Mouse (Mus musculus) layer of hippocampus, postnatal 14 days (tissue): Measurements from ENCODE around the gene Map3k9. TPM values are rescaled to one million over a fixed set of nuclear protein-coding genes. Genes with fewer than 3 reads are reported as not detected.
A peak's percentile ranks its signal among the peaks of the same experiment; 100 is the strongest.

ENCODE experiments used
- DNase-seq, 2 experiments: peaks; one replicate each; pipeline ENCODE4 v3.0.0; 2021 to 2022; ENCODE audit warnings: low spot score in 2 of 2, mixed read lengths in 1 of 2
- long read RNA-seq, 2 experiments: library from polyadenylated mRNA; stranded (forward); transcript quantifications; one replicate each; pipeline ENCODE4 v2.0.0; 2021
- total RNA-seq, 2 experiments: library from RNA; stranded (reverse); gene quantifications; 2 replicates each; pipeline ENCODE4 v1.2.3; 2021

Map3k9 gene
- total RNA-seq = 10 to 100 TPM; 36.6 to 44.4 TPM
- long read RNA-seq, experiment 1, partial matches to known transcripts = 1 of 2 reads
- long read RNA-seq, experiment 1, other reads (novel, unspliced or antisense) = 0 of 2 reads
- long read RNA-seq, experiment 2, partial matches to known transcripts = 2 of 4 reads
- long read RNA-seq, experiment 2, other reads (novel, unspliced or antisense) = 0 of 4 reads

DNA sequence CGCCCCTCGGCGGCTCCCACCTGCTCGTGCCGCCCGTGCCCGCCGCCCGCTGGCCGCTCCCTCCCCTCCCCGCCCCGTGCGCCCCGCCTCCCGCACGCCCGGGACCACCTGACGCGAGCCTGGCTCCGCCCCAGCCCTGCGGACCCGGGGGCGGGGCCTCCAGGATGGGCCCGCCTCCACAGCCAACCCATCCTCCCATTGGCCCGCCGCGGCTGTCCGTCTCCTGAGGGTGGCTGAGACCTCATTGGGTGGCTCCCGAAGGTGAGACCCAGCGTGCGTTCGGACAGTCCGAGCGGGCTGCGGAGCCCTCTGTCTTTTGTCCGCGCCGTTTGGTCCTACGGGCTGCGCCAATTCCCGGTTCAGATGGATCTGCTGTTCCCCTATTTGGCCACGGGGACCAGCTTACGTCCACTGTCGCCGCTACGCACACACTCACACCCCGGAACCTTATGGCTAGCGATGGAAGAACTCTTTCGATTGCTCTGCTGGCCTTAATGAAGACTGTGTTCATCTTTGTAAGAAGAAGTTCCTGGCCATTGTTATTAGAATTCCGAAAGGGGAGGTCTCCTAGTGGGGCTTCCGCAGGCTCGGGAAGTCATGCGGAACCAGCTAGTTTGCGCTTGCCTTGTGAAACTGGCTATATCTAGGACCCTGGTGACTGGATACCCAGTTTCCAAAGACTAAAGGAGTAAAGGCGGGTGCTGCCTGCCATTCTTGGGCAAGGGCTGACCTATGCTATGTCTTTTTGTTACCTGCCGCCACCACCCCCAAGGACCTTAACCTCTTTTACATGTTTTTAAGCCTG lies at the start of gene Map3k9:
TSS of gene Map3k9 (minus strand) at position 71 of the 805 bp plus-strand sequence.
- peak; percentile 94 to 96 for DNase-seq

DNA sequence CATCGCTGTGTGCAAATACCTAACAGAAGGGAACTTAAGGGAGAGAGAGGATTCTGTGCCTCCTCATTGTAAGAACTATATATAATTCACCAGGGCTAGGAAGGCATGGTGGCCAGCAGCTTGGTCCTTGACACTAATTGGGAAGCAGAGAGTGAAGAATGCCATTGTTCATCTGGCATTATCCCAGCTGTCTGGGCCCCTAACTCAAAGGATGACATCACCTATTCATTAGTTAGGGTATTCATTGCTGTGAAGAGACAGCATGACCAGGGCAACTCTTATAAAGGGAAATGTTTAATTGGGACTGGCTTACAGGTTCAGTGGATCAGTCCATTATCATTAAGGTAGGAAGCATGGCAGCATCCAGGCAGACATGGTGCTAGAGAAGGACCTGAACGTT lies 47.4 kb upstream of the Map3k9 start:
- DNase-seq = no peak

DNA sequence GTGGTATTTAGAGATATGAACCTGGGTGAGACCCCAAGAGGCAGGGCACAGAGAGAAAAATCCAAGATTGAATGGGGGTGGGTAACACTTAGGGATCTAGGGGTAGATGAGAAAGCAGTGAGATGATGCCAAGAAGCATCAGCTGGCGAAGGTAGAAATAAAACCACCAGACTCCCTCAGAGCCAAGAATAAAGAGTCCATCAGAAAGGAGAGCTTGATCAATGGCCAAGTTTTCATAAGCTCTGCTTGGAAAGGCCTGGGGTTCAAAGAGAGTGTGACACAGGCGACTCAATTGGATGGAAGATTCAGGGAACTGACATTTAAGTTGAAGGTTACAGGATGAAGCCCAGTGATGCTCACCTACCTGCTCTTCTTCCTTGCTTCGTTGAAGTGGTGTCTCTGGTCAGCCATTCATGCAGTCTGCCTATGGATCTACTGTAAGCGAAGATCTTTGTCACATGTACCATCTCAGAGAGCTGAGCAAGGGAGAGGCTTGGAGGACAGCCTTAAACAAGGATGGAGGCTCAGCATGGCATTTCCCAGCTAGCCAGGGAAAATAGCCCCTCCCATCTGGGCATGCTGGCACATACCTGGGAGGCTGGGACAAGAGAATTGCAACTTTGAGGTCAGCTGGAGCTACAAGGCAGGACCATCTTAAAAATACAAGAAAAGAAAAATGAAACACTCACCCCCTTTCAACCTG lies 42.0 kb upstream of the Map3k9 start:
- no peak for DNase-seq

DNA sequence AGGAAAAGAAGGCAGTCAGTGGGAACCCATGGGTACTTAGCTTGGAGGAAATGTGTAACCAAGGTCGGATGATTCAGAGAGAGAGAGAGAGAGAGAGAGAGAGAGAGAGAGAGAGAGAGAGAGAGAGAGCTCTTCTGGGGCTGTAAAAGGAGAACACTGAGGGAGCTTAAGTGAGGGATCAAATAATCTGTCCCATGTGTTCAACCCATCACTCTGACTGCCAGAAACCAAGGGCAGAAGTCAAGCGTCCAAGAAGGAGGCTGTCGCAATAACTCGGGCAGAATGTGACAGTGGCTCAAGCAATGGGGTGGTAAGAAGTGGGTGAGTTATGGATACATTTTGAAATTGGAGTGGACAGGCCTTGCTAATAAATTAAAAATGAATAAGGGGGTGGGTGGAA lies 41.2 kb upstream of the Map3k9 start:
- DNase-seq = no peak

DNA sequence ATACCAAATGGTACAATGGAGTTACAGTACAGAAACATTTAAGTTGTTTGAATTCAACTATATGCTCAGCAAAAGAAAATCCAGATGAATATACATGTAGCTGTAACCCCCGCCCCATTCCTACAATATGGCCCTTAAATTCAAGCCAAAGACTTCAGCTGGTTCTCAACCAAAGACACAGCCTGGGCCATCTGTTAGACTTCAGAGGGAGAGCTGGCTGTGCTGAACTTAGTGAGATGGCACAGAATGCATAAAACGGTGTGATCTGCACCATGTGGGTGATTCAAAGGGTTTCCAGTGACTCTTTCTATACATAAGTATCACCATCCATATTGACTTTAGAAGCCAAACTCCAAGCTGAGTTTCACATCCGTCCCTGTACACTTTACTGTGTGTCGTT lies 39.7 kb upstream of the Map3k9 start:
- DNase-seq = peak; percentile 31 to 80

DNA sequence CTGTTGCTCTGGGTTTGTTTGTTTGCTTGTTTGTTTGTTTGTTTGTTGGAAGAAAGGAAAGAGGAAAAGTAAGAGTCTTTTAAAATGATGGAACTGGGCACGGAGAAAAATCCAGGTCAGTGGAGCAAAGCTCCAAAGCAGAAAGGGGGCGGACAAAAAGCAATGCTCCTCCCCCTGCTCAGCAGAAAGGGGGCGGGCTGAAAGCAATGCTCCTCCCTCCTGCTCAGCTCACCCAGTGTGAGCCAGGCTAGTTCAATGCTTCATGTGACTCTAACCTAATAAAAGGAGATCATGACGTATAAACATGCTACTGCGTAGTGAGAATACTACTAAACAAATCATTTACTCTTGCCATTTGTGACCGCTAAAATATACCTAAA lies 36.1 kb upstream of the Map3k9 start:
- no peak for DNase-seq

DNA sequence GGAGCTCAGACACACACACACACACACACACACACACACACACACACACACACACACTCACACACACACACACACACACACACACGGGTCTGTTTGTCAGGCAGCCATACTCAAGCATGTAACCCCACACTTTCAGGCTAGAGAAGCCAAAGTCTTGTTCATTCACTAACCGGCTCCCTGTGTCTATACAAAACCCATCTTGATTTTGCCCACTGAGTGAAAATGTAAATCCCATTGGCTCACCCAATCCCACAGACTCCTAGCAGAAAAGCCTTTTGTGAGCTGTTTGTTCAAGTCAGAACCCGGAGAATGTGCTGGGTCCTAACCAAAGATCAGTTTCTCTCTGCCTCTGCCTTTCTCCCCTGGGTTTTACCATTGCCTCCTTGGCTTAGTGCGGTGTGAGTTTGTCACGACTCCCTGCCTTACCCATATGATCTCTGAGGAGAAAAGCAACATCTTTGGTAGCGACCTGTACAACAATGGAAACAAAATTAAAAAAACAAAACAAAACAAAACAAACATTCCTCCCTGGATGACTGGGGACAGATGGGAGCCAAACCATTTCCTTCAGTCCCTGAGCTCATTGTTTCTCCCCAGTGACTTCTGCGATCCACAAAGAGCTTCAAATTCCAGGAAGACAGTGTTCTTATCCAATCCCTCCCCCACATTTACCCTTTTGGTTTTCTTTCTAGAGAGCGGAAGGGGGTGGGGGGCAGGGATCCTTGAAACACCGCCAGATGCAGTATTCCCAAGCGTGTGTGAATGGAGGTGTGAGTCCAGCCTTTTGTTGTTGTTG lies 35.6 kb upstream of the Map3k9 start:
- no peak for DNase-seq

DNA sequence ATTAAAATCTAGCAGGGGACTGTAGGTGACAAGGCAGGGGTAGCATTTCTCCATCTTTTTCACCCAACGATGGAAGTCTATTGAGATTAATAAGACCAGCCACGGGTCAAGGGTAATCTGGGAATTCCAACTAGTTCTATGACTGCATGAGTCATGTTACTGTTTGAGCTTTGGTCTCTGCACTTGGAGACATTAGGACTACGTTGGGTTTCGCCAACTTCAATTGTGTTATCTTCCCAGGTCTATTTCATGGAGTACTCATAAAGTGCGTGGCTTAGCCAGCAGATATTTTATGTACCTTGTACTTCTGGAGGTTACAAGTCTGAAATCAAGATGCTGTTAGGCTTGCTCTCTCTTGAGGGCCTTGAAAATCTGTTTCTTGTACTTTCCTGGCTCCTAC lies 33.8 kb upstream of the Map3k9 start:
- no peak for DNase-seq

DNA sequence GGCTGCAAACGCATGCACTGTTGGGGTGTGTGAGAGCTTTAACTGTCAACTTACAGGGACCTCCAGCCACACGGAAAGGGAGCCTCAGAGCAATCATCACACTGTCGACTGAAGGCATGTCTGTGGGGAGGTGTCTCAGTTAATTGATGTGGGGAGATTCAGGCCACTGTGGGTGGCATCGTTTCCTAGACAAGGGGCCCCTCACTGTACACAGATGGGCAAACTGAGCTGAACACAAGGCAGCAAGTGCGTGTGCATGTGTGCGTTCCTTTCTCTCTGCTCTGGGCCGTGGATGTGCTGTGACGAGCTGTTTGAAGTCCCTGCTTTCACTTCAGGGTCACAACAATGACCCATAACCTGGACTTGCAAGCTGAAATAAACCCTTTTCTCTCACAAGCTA lies 29.4 kb upstream of the Map3k9 start:
- DNase-seq = no peak

- DNase-seq = no peak
Observed at GRCm38 (mm10) chr12:81808596-81808995, 27.6 kb upstream of the Map3k9 start.

DNA sequence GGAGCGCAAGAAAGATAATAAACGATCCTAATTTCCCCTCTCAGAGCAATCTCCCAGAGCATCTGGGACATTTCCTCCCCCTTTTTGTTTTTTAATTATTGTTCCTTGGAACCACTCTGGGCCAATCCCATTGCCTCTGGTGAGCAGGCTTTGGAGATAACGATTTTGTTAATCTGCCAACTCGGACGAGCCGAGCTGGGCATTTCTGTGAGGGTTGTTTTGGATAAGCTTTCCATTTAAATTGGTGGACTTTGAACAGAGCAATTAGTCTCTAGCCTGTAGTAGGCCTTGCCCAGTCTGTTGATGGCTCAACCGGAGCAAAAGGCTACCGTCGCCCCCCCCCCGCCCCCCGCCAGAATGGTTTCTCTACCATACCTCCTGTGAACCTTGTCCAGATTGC lies 27.0 kb upstream of the Map3k9 start:
- no peak for DNase-seq

GRCm38 (mm10) chr12:81807529-81807837 lies 26.5 kb upstream of the Map3k9 start:
- no peak for DNase-seq

GRCm38 (mm10) chr12:81806759-81807528 lies 26.0 kb upstream of the Map3k9 start:
- no peak for DNase-seq

- no peak for DNase-seq
Observed at GRCm38 (mm10) chr12:81806114-81806513, 25.1 kb upstream of the Map3k9 start.

- DNase-seq = no peak
Observed at GRCm38 (mm10) chr12:81803803-81804202, 22.8 kb upstream of the Map3k9 start.

GRCm38 (mm10) chr12:81803016-81803415 lies 22.0 kb upstream of the Map3k9 start:
- no peak for DNase-seq

GRCm38 (mm10) chr12:81801134-81801533 lies 20.2 kb upstream of the Map3k9 start:
- DNase-seq = no peak

DNA sequence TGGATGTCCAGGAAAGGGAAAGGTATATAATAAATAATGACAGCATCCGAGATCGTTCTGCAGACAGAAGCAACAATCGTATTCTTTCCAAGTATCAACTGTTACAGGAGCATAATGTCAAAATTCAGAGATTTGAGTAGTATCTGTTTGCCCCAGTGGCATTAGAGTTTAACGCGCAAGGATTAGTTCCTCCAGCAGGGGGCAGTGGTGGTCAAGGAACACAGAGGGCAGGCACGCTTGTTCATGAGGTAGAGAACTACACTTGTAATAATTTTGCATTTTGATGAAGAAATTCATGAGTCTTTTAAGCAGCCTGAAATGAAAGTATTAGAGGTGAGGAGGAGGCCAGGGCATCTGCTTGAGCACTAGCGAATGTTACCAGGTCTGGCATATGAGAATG lies 15.6 kb upstream of the Map3k9 start:
- peak; percentile 79 to 87 for DNase-seq

GRCm38 (mm10) chr12:81792511-81793218 lies 11.7 kb upstream of the Map3k9 start:
- no peak for DNase-seq

GRCm38 (mm10) chr12:81789499-81789898 lies 8.5 kb upstream of the Map3k9 start:
- no peak for DNase-seq
